Mouse (Mus musculus) embryonic fibroblast, embryonic 13.5 days (primary cell): ENCODE measurements at regions not wholly inside any gene's neighbourhood (a gene's known extent, or its start where the extent isn't known, plus 50 kb on each side); places are given as distances from the start of the nearest gene placed in this dataset.

Experiments
- CTCF ChIP-seq: IDR thresholded peaks from 2 replicates; pipeline ENCODE4 v1.5.1; 2011; ENCODE audit warnings: mild to moderate bottlenecking, control low read depth, low read length, moderate library complexity, borderline replicate concordance; ENCODE audit not compliant: insufficient read depth
- POLR2A ChIP-seq: IDR thresholded peaks from 2 replicates; pipeline ENCODE4 v1.6.1; 2011; ENCODE audit warnings: low read depth, mild to moderate bottlenecking, control low read depth, low read length, moderate library complexity

DNA sequence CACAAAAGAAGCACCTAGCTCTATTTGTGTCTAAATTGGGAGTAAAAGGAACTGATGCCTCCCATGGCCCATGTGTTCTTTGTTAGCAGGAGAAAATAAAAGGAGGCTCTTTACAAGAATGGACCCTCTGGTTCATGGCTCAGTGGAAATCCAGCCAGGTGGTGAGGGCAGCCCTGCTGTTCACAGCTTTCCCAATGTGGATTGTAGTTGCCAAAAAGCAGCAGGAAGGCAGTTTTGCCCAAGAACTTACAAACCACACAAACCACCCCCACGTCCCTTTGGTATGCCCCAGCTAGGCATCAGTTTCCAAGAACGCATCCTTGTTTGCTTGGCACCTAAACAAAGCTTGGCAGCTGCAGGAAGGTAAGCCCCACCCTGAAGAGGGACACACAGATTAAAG lies 174.7 kb downstream of the Fam76b start:
- TF ChIP-seq CTCF (no peak), POLR2A (no peak)
